Mouse (Mus musculus) gastrocnemius, postnatal 25 days (tissue): ENCODE measurements around the gene Nxph3. TPM values are rescaled to one million over a fixed set of nuclear protein-coding genes. Genes with fewer than 3 reads are reported as not detected.

Experiments used
- DNase-seq: peaks from one replicate; pipeline ENCODE4 v3.0.0; 2022
- long read RNA-seq, 2 experiments: library from polyadenylated mRNA; stranded (forward); transcript quantifications; one replicate each; pipeline ENCODE4 v2.0.0; 2021
- total RNA-seq, 2 experiments: library from RNA; stranded (reverse); gene quantifications; 1 replicate in 1 of 2; 2 replicates in 1 of 2; pipeline ENCODE4 v1.2.3; 2021

Gene Nxph3
- under 1 TPM; 0.16 to 0.26 TPM for total RNA-seq
- long read RNA-seq, experiment 1 = 0 reads
- long read RNA-seq, experiment 2 = 0 reads

- DNase-seq = peak; percentile 76
Measured at GRCm38 (mm10) chr11:95514298-95514861, at the start of gene Nxph3. TSS of gene Nxph3 (minus strand) at chr11:95514570.

GRCm38 (mm10) chr11:95563849-95564248, 49.5 kb upstream of the Nxph3 start:
- no peak for DNase-seq

- DNase-seq = no peak
Measured at GRCm38 (mm10) chr11:95560773-95561172, 46.4 kb upstream of the Nxph3 start.

GRCm38 (mm10) chr11:95559761-95560160, 45.4 kb upstream of the Nxph3 start:
- no peak for DNase-seq

GRCm38 (mm10) chr11:95557719-95558118, 43.3 kb upstream of the Nxph3 start:
- peak; percentile 35 for DNase-seq

GRCm38 (mm10) chr11:95557032-95557431, 42.7 kb upstream of the Nxph3 start:
- DNase-seq = no peak

DNA sequence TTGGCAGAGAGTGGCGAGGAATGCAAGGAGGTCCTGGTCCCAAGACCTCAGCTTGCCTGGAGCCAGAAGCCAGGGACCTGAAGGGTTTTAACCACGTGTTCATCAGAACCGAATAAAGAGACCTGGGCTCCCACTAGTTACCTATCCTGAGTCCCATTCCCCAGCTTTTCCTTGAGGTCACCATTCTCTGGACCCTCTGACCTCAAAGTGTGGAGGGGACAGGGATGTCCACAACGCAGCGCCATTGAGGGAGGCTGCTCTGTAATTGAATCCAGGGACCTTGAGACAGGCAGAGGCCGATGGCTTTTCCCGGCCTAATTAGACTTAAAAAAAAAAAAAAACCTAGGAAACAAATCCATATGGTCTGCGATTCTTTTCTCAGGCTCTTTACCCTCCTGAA, 40.9 kb upstream of the Nxph3 start:
- DNase-seq = no peak

GRCm38 (mm10) chr11:95550301-95551021, 36.1 kb upstream of the Nxph3 start:
- DNase-seq = no peak

- no peak for DNase-seq
Measured at GRCm38 (mm10) chr11:95546021-95546782, 31.8 kb upstream of the Nxph3 start.

GRCm38 (mm10) chr11:95544546-95545327, 30.4 kb upstream of the Nxph3 start:
- no peak for DNase-seq

GRCm38 (mm10) chr11:95540637-95541385, 26.4 kb upstream of the Nxph3 start:
- no peak for DNase-seq

GRCm38 (mm10) chr11:95538378-95539104, 24.2 kb upstream of the Nxph3 start:
- peak; percentile 21 for DNase-seq

DNA sequence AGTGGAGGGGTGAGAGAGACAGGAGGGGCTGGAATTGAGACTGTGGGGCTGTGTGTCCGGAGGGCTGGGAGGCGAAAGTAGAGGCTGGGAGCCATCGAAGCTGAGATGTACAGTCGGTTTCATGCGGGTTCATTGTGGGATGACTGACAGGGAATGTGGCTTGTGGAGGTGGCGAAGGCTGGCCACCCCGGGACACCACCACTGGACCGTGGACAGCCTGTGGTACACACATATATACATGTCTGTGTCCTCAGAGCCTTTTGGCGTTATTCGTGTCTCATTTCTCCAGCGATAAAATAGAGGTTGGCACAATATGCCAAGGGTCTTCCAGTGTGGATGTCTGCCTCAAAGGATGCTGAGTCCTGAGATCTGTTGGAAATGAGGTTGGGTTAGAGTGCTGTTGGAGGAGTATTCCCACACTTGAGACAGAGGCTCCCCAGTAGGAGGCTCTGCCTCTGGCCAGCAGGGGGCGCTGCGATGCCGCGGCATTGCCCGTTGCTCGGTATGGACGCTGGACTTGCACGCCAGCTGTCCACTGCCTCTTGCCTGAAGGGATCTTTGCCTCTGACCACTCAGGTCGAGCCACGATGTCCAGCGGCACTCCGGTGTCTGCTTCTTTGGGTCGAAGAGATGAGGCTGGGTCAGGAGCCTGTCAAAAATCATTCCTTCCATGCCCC, 19.3 kb upstream of the Nxph3 start:
- DNase-seq = peak; percentile 80

- DNase-seq = no peak
Measured at GRCm38 (mm10) chr11:95532353-95533072, 18.1 kb upstream of the Nxph3 start.

GRCm38 (mm10) chr11:95528231-95528630, 13.9 kb upstream of the Nxph3 start:
- DNase-seq = no peak

DNA sequence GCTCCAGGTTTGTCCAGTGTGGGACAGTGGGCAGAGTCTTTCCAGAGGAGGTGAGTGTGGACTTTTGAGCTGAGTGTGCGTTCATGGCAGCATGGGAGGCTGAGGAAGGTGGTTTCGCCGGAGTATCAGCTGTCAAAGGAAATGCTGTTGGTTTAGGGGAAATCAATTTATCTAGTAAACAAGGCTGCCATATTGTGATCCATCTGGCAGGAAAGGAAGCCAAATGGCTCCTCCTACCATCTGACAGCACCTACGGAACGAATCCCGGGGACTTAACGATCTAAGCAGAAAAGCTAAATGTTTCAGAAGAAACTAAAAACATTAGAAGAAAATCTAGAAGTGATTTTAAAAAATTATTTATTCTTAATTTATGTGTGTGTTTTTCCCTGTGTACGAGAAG, 12.9 kb upstream of the Nxph3 start:
- no peak for DNase-seq

DNA sequence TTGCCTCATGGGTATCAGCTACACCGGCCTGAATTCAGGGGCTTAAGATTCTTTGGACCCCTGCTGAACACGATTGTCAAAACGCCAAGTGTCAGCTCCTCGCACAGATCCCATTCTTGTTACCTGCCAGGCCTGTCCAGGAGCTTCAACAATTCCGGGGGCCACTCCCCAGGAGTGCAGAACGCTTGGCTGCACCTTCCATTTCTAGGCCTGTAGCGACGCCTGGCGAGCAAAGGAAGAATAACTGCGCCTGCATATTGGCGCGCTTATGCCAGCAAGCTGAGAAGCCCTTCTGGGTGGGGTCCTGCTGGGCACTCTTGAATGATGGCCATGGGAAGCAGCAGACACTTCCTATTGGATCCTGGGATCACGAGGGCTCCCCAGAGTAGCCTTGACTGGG, 7.2 kb upstream of the Nxph3 start:
- peak; percentile 64 for DNase-seq

DNA sequence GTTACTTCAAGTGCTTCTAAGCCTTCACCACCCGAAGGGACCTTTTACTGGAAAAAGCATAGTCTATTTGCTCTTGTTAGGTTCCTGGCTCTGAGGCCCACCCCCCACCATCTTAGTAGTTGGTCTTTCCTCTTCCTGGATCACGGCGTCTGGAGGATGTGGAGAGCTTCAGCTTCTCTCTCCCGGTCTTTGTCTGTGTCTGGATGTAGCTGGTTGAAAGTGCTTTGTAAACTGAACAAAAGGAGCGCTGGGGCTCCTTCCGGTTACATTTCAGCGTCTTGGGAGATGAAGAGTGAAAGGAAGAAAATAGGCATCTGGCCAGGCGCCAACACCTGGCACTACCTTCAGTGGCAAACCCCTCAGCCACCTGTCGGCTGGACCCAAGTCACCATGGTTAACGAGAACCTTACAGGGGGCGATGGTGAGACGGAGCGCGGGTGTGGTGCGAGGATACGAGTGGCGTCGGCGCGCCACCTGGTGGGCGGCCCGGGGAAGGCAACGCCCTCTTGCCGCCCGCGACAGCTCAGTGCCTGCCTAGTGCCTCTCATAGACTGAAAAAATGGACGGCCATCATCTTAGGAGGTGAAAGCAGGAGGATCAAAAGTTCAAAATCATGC, 6.2 kb upstream of the Nxph3 start:
- DNase-seq = peak; percentile 81

DNA sequence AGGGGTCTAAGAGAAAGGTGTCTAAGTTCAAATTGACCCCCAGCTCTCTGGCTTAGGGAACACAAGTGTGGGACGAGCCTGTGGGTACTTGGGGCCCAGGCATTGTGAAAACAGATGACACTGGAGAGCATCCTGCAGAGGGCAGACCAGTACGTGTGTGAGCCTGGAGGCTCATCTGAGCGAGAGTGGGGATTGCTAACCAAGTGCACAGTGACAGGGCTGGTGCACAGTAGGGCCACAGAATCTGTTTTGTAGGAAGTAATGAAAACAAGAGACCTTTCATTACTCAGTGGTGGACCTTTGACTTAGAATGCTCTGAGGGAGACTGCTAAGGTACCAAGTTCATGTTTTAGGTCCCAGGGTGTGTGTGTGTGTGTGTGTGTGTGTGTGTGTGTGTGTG, 5.6 kb upstream of the Nxph3 start:
- DNase-seq = no peak
